Mouse (Mus musculus): ENCODE measurements around the gene Usp53.

DNA sequence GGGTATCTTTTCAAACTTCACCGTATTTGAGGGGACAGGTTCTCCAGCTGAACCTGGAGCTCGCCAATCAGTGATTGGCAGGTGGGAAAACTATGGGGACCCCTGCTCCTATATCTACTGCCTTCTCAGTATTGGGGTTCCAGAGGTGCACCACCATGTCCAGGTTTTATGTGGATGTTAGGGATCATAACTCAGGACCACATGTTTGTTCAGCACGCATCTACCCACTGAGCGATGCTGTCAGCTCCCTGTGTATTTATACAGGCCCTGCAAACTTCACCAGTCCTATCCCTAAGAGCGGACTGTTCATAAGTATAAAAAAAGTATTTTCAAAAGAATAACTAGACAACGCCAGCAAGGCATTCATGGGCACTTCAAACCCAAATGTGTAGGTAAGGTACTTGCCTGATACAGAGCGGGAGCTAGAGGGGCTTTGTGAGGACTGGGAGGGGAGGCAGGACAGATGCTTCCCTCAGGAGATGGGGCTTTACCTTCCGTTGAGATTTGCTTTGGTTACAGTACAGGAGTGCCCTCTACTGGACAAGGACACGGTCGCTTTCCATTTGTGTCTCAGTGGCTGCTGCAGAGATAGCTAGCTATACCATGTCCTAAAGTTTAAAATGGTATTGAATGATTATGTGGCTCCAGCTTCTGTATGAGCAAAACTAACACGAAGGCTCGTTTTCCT is 80.4 kb downstream of the Usp53 start:
- no peak for TF ChIP-seq CTCF (IDR thresholded peaks at IDR 0.05; ENCODE audit: borderline replicate concordance, control insufficient read depth, extremely low read depth, insufficient read depth, low read length, poor library complexity)
- no peak for TF ChIP-seq POLR2A (IDR thresholded peaks at IDR 0.05; ENCODE audit: control insufficient read depth, extremely low read depth, insufficient read depth, low read length, poor library complexity)

Data from thymus, adult 2 months (tissue).